Mouse (Mus musculus) spleen, adult 2 months (tissue): ENCODE measurements around the gene Tmem125. TPM values are rescaled to one million over a fixed set of nuclear protein-coding genes. Genes with fewer than 3 reads are reported as not detected.

Experiments
- DNase-seq, 2 experiments: peaks; one replicate each; pipeline versions ENCODE4 v3.0.0 to v3.0.0-alpha.2; 2012 to 2021; ENCODE audit warnings: low spot score in 2 of 2, low read depth in 1 of 2
- H3K27ac ChIP-seq: fragments of 200-500 bp; 2 replicates; pipeline ENCODE4 v1.5.1; 2012; ENCODE audit warnings: low read length, inconsistent platforms; ENCODE audit not compliant: insufficient read depth
- H3K27me3 ChIP-seq: fragments of 200-500 bp; 2 replicates; pipeline ENCODE4 v1.6.1; 2012; ENCODE audit warnings: mild to moderate bottlenecking, moderate library complexity, low read length, inconsistent platforms; ENCODE audit not compliant: control insufficient read depth, insufficient read depth
- H3K36me3 ChIP-seq: fragments of 200-500 bp; 2 replicates; pipeline ENCODE4 v1.6.1; 2012; ENCODE audit warnings: mild to moderate bottlenecking, low read length, inconsistent platforms; ENCODE audit not compliant: control insufficient read depth, insufficient read depth
- H3K4me1 ChIP-seq: fragments of 200-500 bp; 2 replicates; pipeline ENCODE4 v1.6.1; 2011; ENCODE audit warnings: inconsistent platforms; ENCODE audit not compliant: control insufficient read depth, insufficient read depth, insufficient read length
- H3K4me3 ChIP-seq: fragments of 200-500 bp; 2 replicates; pipeline ENCODE4 v1.5.1; 2011; ENCODE audit warnings: mild to moderate bottlenecking, inconsistent platforms; ENCODE audit not compliant: insufficient read depth, insufficient read length; ENCODE audit errors: extremely low read depth
- CTCF ChIP-seq: fragments of 200-500 bp; IDR thresholded peaks from 2 replicates; pipeline ENCODE4 v1.5.1; 2011; ENCODE audit warnings: mild to moderate bottlenecking, inconsistent platforms; ENCODE audit not compliant: insufficient read depth, insufficient read length, insufficient replicate concordance; ENCODE audit errors: extremely low read depth
- POLR2A ChIP-seq: fragments of 200-500 bp; IDR thresholded peaks from 2 replicates; pipeline ENCODE4 v1.6.1; 2011; ENCODE audit warnings: low read depth, low read length, inconsistent platforms
- WGBS: fragments of 180-500 bp; shearing (Covaris S2); methylation state at CpG from one replicate; pipeline ENCODE4 v1.1.7; 2018; 5-methylcytosine and 5-hydroxymethylcytosine counted together
- polyA plus RNA-seq: library from polyadenylated mRNA; depleted of rRNA; stranded (reverse); fragments of >200 nt; gene quantifications from 2 replicates; pipeline ENCODE4 v1.2.3, GENCODE M21; 2012; rRNA removed

The Tmem125 gene
- polyA plus RNA-seq, 1 experiment: 0.79 TPM

GRCm38 (mm10) chr4:118500792-118501191 is 43.1 kb downstream of the Tmem125 start:
- Histone ChIP-seq H3K36me3 (no peaks in the 10 kb centered on the region), H3K27me3 (no peaks in the 10 kb centered on the region), H3K27ac (no peak overlapping the region), H3K4me3 (no peak overlapping the region), H3K4me1 (no peaks in the 10 kb centered on the region)
- WGBS: 85% methylated on average over 9 of the region's 9 CpGs
- TF ChIP-seq CTCF (no peak), POLR2A (no peak)
- DNase-seq: no peak

DNA sequence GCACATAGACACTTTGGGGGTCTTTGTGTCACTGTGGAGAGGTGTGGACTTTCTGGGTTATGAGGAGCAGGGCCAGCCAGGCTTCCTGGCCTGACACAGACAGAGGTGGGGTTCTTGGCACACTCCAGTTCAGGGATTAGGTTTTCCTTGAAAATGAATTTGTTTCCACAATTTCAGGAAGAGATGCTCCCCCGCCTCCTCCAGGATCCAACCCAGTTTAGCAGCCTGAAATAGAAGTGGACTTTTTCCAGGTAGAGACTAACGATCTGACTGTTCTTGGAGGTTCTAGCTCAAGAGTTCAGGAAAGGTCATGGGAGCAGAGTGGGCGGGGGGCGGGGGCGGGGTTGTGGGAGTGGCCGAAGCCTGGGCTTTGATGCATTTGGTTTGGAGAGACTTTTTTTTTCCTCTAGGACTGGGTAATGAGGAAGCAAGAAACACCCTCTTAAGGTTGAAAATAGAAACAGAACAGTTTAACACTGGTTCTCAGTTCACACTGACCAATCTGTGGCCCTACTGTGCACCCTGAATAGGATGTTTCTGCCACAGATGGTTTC is 43.6 kb downstream of the Tmem125 start:
- Histone ChIP-seq H3K4me1 (no peaks in the 10 kb centered on the region), H3K36me3 (no peaks in the 10 kb centered on the region), H3K27ac (no peak overlapping the region), H3K4me3 (no peak overlapping the region), H3K27me3 (no peaks in the 10 kb centered on the region)
- TF ChIP-seq POLR2A: no peak
- no peak for TF ChIP-seq CTCF
- DNase-seq: no peak
- 54% methylated on average over 6 of the region's 6 CpGs for WGBS

Other genes with a start within 250 kb of the Tmem125 start
- 47.0 and 48.1 TPM in 2 replicates for gene Szt2, start 134.8 kb downstream of the Tmem125 start, polyA plus RNA-seq
- gene Med8, start 134.7 kb downstream of the Tmem125 start, polyA plus RNA-seq: 18.1 and 21.8 TPM in 2 replicates
- 105 and 130 TPM in 2 replicates for gene Elovl1, start 116.0 kb downstream of the Tmem125 start, polyA plus RNA-seq
- 24.0 and 32.3 TPM in 2 replicates for gene Cdc20, start 106.7 kb downstream of the Tmem125 start, polyA plus RNA-seq
- gene Mpl, start 86.5 kb downstream of the Tmem125 start, polyA plus RNA-seq: 10.2 and 10.4 TPM in 2 replicates
- 28.3 and 31.8 TPM in 2 replicates for gene Tie1, start 54.0 kb downstream of the Tmem125 start, polyA plus RNA-seq
- gene 2610528J11Rik, start 17.0 kb downstream of the Tmem125 start, polyA plus RNA-seq: 1.5 and 1.7 TPM in 2 replicates
- not detected in 2 replicates for gene Cfap57, start 76.7 kb upstream of the Tmem125 start, polyA plus RNA-seq
- gene Ebna1bp2, start 76.8 kb upstream of the Tmem125 start, polyA plus RNA-seq: 17.5 and 18.5 TPM in 2 replicates
- not detected in 2 replicates for gene Olfr62, start 114.9 kb upstream of the Tmem125 start, polyA plus RNA-seq
- gene Olfr1342, start 148.7 kb upstream of the Tmem125 start, polyA plus RNA-seq: 0.18 TPM in 1 of 2 replicates, not detected in the other
- not detected in 2 replicates for gene Olfr1341, start 159.5 kb upstream of the Tmem125 start, polyA plus RNA-seq
- gene Olfr1340, start 176.1 kb upstream of the Tmem125 start, polyA plus RNA-seq: not detected in 2 replicates
- gene Olfr1339, start 188.1 kb upstream of the Tmem125 start, polyA plus RNA-seq: not detected in 2 replicates
- not detected in 2 replicates for gene Olfr1338, start 214.7 kb upstream of the Tmem125 start, polyA plus RNA-seq
- not detected in 2 replicates for gene Olfr1337, start 238.5 kb upstream of the Tmem125 start, polyA plus RNA-seq